Mouse (Mus musculus): ENCODE measurements at regions not wholly inside any gene's neighbourhood (a gene's known extent, or its start where the extent isn't known, plus 50 kb on each side); places are given as distances from the start of the nearest gene placed in this dataset.

GRCm38 (mm10) chr7:52399513-52399912 lies 384.0 kb upstream of the 1700015G11Rik start:
- no peak for DNase-seq (ENCODE audit: low read depth)

- DNase-seq (ENCODE audit: low read depth), result peak; percentile 73
Measured at GRCm38 (mm10) chr7:52391793-52392192, 376.3 kb upstream of the 1700015G11Rik start.

Measured in NIH3T3 (cell line).